Mouse (Mus musculus) telencephalon, adult 2 months (tissue): Measurements from ENCODE around the gene Spice1.

Source experiments
- DNase-seq: peaks from one replicate; pipeline ENCODE4 v3.0.0-alpha.2; 2011; ENCODE audit warnings: low read depth, low spot score

Spice1 gene

GRCm38 (mm10) chr16:44347071-44347901, at the start of gene Spice1:
Spice1 (plus strand) TSS chr16:44347121.
- peak; percentile 81 for DNase-seq

GRCm38 (mm10) chr16:44299438-44300093, 47.4 kb upstream of the Spice1 start:
- no peak for DNase-seq

GRCm38 (mm10) chr16:44302126-44302892, 44.6 kb upstream of the Spice1 start:
- DNase-seq: no peak

GRCm38 (mm10) chr16:44303822-44304221, 43.1 kb upstream of the Spice1 start:
- DNase-seq: peak; percentile 55

DNA sequence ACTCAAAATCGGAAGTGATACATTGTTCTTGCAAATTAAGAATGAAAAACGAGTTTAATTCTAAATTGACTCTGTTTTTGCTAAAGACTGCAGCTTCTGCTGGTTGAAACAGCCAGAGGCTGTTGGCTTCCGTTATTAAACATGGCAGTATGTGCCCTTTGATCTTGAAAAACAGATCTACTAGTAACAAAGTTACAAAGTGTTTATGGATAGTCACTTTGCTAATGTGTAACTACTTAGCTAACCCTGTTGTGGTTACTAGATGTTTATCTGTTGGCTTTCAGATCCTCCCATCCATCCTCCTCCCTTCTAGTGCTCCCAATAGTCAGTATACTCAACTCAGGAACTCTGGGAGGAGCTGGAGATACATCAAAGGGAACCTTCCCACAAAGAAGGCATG, 41.3 kb upstream of the Spice1 start:
- DNase-seq: no peak

DNA sequence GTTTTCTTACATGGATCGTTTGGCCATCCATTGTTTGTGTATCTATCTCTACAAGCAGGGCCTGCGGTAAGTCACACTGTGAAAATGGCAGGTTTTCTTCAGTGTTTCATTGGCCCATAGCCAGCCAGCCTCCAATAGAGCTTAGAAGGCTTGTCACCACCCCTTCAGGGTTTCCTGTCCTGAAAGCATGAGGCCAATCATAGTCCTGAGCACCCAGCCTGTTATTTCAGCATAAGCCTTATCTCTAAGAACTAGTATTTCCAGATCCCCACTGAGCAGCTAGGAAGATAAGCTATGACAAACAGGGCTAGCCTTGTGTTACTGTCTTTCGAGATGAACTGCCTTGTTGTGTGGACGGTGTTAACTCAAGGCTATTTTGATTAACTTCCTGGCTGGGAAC, 33.5 kb upstream of the Spice1 start:
- no peak for DNase-seq

- DNase-seq: no peak
These were observed 30.6 kb upstream of the Spice1 start for GRCm38 (mm10) chr16:44316350-44316749.

DNA sequence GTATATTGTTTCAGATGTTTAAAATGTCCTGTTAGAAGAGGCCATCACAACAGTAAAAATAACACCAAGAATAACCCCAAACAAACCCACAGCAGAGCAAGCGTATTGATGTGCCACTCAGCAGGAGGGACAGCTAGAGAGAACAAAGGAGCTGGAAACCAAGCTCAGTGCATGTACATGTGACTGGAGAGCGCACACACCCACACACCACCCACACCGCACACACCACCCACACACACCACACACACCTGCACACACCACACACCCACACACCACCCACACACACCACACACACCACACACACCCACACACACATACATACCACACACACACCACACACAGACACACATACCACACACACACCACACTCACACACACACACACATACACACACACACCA, 26.7 kb upstream of the Spice1 start:
- no peak for DNase-seq

DNA sequence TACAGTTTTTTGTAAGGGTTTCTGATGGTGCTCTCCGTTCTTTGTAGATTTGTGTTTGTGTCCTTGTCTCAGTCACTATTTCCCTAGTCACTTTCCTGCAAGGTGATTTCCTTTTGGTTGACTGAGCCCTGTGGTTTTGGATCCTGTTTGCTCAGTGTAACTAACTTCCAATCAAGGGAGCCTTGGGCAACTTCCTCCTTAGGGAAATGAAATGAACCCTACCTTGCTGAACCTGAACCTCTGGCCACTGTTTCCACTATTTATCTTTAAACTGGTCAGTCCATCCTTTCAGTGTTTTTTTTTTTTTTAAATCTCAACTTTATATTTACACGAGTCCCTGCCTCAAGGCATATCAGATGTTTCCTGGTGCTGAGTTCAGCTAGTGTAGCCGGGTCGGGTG, 18.3 kb upstream of the Spice1 start:
- DNase-seq: no peak

- no peak for DNase-seq
These were observed 16.3 kb upstream of the Spice1 start for GRCm38 (mm10) chr16:44330657-44331056.

GRCm38 (mm10) chr16:44331154-44331553, 15.8 kb upstream of the Spice1 start:
- DNase-seq: no peak

DNA sequence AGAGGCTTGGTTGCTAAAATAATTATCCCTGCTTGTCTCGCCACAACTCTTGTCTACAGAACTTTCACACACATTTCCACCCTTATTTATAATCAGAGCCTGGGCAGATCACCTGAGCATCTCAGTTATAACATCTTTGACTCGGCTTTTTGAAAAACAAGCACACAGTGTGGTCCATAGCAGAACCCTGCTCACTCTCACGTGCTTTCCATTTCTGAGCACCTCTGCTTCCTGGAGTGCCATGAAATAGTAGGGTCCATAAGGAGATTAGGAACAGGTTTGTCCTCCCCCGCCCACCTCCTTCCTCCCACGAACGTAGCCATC, 15.3 kb upstream of the Spice1 start:
- no peak for DNase-seq

DNA sequence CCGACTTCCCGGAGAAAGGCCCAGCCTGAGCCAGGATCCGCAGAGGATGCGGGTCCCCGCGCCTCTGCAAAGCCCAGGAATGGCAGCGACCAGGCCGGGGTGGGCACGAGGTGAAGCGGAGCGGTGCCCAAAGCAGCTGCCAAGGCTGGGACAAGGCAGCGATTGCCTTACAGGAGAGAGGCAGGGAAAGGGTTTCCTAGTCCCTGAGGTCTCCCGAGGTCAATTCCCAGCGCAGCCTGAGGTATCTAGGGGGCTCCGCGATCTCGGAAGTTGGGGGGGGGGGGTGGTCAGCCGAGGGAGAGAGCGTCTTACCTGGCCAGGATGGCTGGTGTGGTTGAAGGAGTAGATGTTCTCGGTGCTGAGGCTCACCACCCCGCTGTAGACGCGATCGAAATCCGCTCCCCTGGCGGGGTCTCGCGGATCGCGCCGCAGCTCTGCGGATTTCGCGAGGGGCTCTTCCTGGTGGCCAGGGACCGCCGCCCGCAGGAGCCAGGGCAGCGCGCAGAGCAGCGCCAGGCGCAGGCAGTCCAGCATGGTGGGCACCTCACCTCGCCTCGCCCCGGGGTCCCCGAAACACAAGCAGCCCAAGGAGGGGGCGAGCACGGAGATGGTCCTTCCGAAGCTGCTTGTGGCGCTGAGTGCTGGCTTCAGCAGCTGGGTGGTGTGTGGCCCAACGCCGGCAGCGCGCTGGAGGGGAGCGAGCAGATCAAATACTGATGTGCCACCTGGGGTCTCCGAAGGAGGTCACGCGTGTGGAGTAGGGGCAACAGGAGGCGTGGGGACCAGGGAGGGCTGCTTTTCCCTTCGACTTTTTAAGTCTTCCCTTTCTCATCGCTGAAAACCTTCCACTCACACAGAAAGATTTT, 14.7 kb upstream of the Spice1 start:
- DNase-seq: no peak

- peak; percentile 60 for DNase-seq
These were observed 14.0 kb upstream of the Spice1 start, which contains the start of gene Sidt1 for GRCm38 (mm10) chr16:44332861-44333284. Sidt1 (minus strand) TSS chr16:44333196.

GRCm38 (mm10) chr16:44337541-44337940, 9.4 kb upstream of the Spice1 start:
- DNase-seq: no peak

DNA sequence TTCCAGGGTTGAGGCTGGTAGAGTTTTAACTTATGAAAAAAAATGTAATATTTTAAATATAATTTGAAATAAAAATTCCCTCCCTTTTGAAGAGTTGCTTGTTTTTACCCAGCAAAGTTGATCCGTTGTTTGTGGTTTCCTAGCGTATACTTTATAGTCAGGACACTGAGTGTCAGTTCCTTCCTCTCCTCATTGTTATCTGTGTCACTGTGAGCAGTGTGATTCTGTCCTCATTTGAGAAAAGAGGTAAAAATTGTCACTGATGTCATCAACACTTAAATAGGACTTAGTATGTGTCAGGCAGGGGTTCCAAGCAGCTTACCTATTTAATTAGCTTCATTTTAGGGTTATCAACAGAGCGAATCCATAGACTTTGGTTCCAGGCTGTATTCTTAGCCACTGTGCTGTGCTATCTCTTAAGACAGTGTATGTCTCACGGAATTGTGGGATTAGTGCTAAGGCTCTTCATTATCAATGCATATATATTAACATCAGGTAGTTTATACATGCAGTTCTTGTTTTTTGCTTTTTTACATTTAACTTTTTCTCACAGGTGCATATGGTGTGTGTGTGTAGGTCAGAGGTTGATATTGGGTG, 3.0 kb downstream of the Spice1 start:
- no peak for DNase-seq

- no peak for DNase-seq
These were observed 9.4 kb downstream of the Spice1 start for GRCm38 (mm10) chr16:44356291-44356690.

- DNase-seq: no peak
These were observed 10.8 kb downstream of the Spice1 start for GRCm38 (mm10) chr16:44357571-44358268.

GRCm38 (mm10) chr16:44361921-44362890, 15.3 kb downstream of the Spice1 start:
- DNase-seq: peak; percentile 13
